Mouse (Mus musculus): ENCODE data around the gene Palmd. TPM values are rescaled to one million over a fixed set of nuclear protein-coding genes. Genes with fewer than 3 reads are reported as not detected.

Gene Palmd
- 3.5 and 10.7 TPM in 2 replicates for total RNA-seq (2014; rRNA removed)
- 6.1 and 6.7 TPM in 2 replicates for polyA plus RNA-seq (2015; fragmentation: Nextera tagmentation; extraction: Ambion mirVana)

GRCm38 (mm10) chr3:116968540-116968997 is at the start of gene Palmd:
Gene Palmd, minus strand, starts transcription at chr3:116968987.
- 2% methylated on average over 17 of the region's 17 CpGs for WGBS
- Histone ChIP-seq H3K9ac (replicated peaks; ENCODE audit: low read length, poor library complexity, severe bottlenecking) (peak within 1 kb of the TSS; percentile 62), H3K4me1 (ENCODE audit: insufficient read depth, low read length) (peaks cover 2% of the 10 kb centered on the region; the same call in 1 of the 2 replicates), H3K27ac (ENCODE audit: low read depth, low read length) (peak within 1 kb of the TSS; percentile 45), H3K4me3 (ENCODE audit: low read depth, low read length) (peak within 1 kb of the TSS; percentile 46), H3K36me3 (ENCODE audit: insufficient read depth, low read length) (no peaks in the 10 kb centered on the region), H3K27me3 (ENCODE audit: insufficient read depth, low read length) (no peaks in the 10 kb centered on the region), H3K9me3 (ENCODE audit: low read length) (no peaks in the 10 kb centered on the region), H3K4me2 (ENCODE audit: low read depth, low read length, poor library complexity, severe bottlenecking) (peak within 1 kb of the TSS; percentile 77)
- peak; percentile 83 for DNase-seq (ENCODE audit: low spot score)
- ATAC-seq (ENCODE audit: low FRiP score) = peak; percentile 80
- no peak for TF ChIP-seq CTCF (IDR thresholded peaks at IDR 0.05)

DNA sequence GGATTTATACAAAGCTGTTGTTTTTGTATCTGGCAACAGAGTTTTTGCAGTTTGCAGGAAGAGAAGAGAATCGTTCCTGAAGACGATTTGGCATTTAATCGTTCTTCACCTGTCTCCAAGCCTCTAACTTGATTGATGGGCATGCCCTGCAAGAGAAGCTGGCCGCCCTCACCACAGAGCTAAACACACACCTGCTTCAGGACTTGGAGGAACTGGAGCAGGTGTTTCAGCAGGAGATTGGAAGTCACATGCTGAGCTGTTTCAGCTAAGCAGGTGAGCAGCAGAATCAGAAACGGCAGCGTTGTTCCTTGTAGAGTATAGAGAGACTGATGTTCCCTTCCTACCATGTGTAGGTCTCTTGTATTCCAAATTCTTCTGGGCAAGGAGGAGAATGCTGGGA is 41.4 kb upstream of the Palmd start:
- Histone ChIP-seq H3K4me2 (ENCODE audit: low read depth, low read length, poor library complexity, severe bottlenecking) (no peak overlapping the region), H3K4me3 (ENCODE audit: low read depth, low read length) (no peak overlapping the region), H3K27me3 (ENCODE audit: insufficient read depth, low read length) (no peaks in the 10 kb centered on the region), H3K4me1 (ENCODE audit: insufficient read depth, low read length) (no peaks in the 10 kb centered on the region), H3K27ac (ENCODE audit: low read depth, low read length) (no peak overlapping the region), H3K9ac (replicated peaks; ENCODE audit: low read length, poor library complexity, severe bottlenecking) (no peak overlapping the region), H3K9me3 (ENCODE audit: low read length) (no peaks in the 10 kb centered on the region), H3K36me3 (ENCODE audit: insufficient read depth, low read length) (no peaks in the 10 kb centered on the region)
- 81% methylated on average over 6 of the region's 6 CpGs for WGBS
- no peak for ATAC-seq (ENCODE audit: low FRiP score)
- DNase-seq (ENCODE audit: low spot score) = peak; percentile 42
- no peak for TF ChIP-seq CTCF (IDR thresholded peaks at IDR 0.05)

DNA sequence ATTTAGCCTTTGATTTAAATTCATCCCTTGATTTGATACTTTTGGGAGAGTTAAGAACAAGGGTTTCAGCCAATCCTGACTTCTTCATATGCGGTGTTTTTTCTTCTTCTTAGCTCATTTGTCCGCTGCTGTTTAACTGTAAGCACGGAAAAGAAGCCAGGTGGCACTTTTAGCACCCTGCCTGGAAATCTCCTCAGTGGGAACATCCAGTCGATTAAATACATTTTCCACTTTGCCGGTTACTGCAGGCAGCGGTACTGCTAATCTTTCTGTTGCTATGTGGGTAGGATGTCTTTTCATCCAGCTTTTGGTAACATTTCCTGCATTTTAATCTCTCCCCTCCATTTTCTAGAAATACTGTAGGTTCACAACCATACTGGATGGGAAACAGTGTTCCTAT is 38.6 kb upstream of the Palmd start:
- peak overlapping the region; percentile 32; the same call in 1 of the 2 replicates for H3K27ac ChIP-seq (ENCODE audit: low read depth, low read length)
- H3K4me1 ChIP-seq (ENCODE audit: insufficient read depth, low read length) = no peaks in the 10 kb centered on the region
- ATAC-seq (ENCODE audit: low FRiP score) = no peak
- H3K27me3 ChIP-seq (ENCODE audit: insufficient read depth, low read length) = no peaks in the 10 kb centered on the region
- H3K36me3 ChIP-seq (ENCODE audit: insufficient read depth, low read length) = no peaks in the 10 kb centered on the region
- no peak for TF ChIP-seq CTCF (IDR thresholded peaks at IDR 0.05)
- H3K9ac ChIP-seq (replicated peaks; ENCODE audit: low read length, poor library complexity, severe bottlenecking) = no peak overlapping the region
- H3K4me2 ChIP-seq (ENCODE audit: low read depth, low read length, poor library complexity, severe bottlenecking) = no peak overlapping the region
- H3K9me3 ChIP-seq (ENCODE audit: low read length) = no peaks in the 10 kb centered on the region
- no peak overlapping the region for H3K4me3 ChIP-seq (ENCODE audit: low read depth, low read length)
- WGBS = 37% methylated on average over 6 of the region's 6 CpGs
- peak; percentile 56 for DNase-seq (ENCODE audit: low spot score)

DNA sequence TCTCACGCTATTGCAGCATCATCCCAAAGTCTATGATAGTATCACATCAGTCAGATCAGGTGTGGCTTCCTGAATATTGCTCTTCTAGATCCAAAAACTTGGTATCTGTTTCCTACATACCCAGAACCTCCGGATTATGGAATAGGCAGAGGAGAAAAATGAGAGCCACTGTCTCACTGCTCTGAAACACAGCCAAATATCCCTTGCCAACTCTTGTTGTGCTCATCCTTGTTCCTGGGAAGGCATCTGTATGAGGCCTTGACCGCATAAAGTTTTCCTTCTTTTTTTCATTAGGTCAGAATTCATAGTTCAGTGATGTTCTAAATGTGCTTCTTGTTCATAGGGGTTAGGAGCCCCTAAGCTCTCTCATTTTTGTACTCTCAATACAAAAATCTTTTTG is 37.8 kb upstream of the Palmd start:
- no peak for TF ChIP-seq CTCF (IDR thresholded peaks at IDR 0.05)
- H3K27ac ChIP-seq (ENCODE audit: low read depth, low read length) = no peak overlapping the region
- WGBS = 89% methylated on average over 3 of the region's 3 CpGs
- H3K9ac ChIP-seq (replicated peaks; ENCODE audit: low read length, poor library complexity, severe bottlenecking) = no peak overlapping the region
- no peaks in the 10 kb centered on the region for H3K36me3 ChIP-seq (ENCODE audit: insufficient read depth, low read length)
- no peak for DNase-seq (ENCODE audit: low spot score)
- H3K4me2 ChIP-seq (ENCODE audit: low read depth, low read length, poor library complexity, severe bottlenecking) = no peak overlapping the region
- no peaks in the 10 kb centered on the region for H3K27me3 ChIP-seq (ENCODE audit: insufficient read depth, low read length)
- H3K4me1 ChIP-seq (ENCODE audit: insufficient read depth, low read length) = no peaks in the 10 kb centered on the region
- H3K4me3 ChIP-seq (ENCODE audit: low read depth, low read length) = no peak overlapping the region
- no peaks in the 10 kb centered on the region for H3K9me3 ChIP-seq (ENCODE audit: low read length)
- no peak for ATAC-seq (ENCODE audit: low FRiP score)

DNA sequence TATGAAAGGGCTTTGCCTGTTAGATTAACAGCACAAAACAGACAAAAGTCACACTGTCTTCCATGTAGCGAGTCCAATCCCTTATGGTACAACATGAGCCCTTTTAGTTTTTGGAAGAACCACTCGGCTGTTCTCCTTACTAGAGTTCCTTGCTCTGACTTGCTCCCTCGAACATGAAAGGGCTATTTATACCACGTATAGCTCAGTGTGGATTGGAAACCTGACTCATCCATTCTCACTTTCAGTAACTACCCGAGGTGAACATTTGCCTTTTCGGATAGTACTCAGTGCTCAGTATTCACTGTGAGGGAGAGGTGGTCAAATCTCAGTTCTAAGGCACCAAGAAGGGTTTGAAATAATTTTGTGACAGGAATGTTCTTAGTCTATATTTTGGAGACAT is 34.6 kb upstream of the Palmd start:
- H3K4me2 ChIP-seq (ENCODE audit: low read depth, low read length, poor library complexity, severe bottlenecking) = no peak overlapping the region
- 74% methylated on average over 6 of the region's 6 CpGs for WGBS
- DNase-seq (ENCODE audit: low spot score) (no peak), ATAC-seq (ENCODE audit: low FRiP score) (no peak)
- no peaks in the 10 kb centered on the region for H3K27me3 ChIP-seq (ENCODE audit: insufficient read depth, low read length)
- H3K9me3 ChIP-seq (ENCODE audit: low read length) = no peaks in the 10 kb centered on the region
- no peaks in the 10 kb centered on the region for H3K36me3 ChIP-seq (ENCODE audit: insufficient read depth, low read length)
- H3K9ac ChIP-seq (replicated peaks; ENCODE audit: low read length, poor library complexity, severe bottlenecking) = no peak overlapping the region
- TF ChIP-seq CTCF (IDR thresholded peaks at IDR 0.05) = no peak
- no peak overlapping the region for H3K27ac ChIP-seq (ENCODE audit: low read depth, low read length)
- H3K4me3 ChIP-seq (ENCODE audit: low read depth, low read length) = no peak overlapping the region
- H3K4me1 ChIP-seq (ENCODE audit: insufficient read depth, low read length) = no peaks in the 10 kb centered on the region

DNA sequence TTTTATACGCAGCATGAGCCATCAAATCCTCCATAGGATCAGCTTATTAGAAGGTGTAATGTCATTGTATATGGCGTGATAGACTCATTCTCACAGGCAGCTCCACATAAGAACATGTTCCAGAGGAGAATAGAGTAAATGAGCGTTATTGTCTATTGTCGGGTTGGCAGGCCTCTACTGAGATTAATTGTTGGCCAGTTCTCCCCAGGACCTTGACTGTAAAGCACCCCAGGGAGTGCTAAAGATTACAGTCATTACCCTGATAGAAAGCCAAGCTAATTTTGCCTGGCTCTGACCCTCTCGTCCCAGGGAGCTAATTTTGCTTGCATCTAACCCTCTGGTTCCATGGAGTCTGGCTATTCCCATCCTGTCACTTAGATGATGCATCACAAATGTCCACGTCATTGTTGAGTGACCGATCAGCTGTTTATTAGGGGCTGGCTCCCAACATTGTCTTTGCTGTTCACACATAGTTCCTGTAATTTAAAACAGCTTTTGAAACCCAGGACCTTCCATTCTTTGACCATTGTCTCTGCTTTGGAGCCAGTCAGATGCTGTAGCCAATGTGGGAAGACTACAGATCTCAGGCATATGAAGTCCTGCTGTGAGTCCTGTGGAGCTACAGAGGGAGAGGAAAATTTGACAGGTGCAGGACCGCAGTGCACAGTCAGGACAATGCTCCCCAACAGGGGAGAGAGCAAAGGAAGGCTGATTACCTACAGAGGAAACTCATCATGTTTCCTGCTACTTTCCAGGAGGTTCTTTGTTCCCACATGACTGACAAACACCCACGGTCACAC is 33.1 kb upstream of the Palmd start:
- no peaks in the 10 kb centered on the region for H3K27me3 ChIP-seq (ENCODE audit: insufficient read depth, low read length)
- no peak overlapping the region for H3K4me2 ChIP-seq (ENCODE audit: low read depth, low read length, poor library complexity, severe bottlenecking)
- H3K4me1 ChIP-seq (ENCODE audit: insufficient read depth, low read length) = no peaks in the 10 kb centered on the region
- no peaks in the 10 kb centered on the region for H3K9me3 ChIP-seq (ENCODE audit: low read length)
- no peaks in the 10 kb centered on the region for H3K36me3 ChIP-seq (ENCODE audit: insufficient read depth, low read length)
- no peak overlapping the region for H3K9ac ChIP-seq (replicated peaks; ENCODE audit: low read length, poor library complexity, severe bottlenecking)
- WGBS = 35% methylated on average over 9 of the region's 9 CpGs
- H3K27ac ChIP-seq (ENCODE audit: low read depth, low read length) = no peak overlapping the region
- TF ChIP-seq CTCF (IDR thresholded peaks at IDR 0.05) = no peak
- DNase-seq (ENCODE audit: low spot score) (peak; percentile 12), ATAC-seq (ENCODE audit: low FRiP score) (0 out of 2 replicates have a peak, but pooled peaks have one; percentile 23)
- no peak overlapping the region for H3K4me3 ChIP-seq (ENCODE audit: low read depth, low read length)

Data from midbrain, postnatal 0 days (tissue).